Mouse (Mus musculus) spleen, adult 2 months (tissue): ENCODE data around the gene Fcho1. TPM values are rescaled to one million over a fixed set of nuclear protein-coding genes. Genes with fewer than 3 reads are reported as not detected.

Experiments
- DNase-seq, 2 experiments: peaks; one replicate each; pipeline versions ENCODE4 v3.0.0 to v3.0.0-alpha.2; 2012 to 2021; ENCODE audit warnings: low spot score in 2 of 2, low read depth in 1 of 2
- H3K27ac ChIP-seq: fragments of 200-500 bp; 2 replicates; pipeline ENCODE4 v1.5.1; 2012; ENCODE audit warnings: low read length, inconsistent platforms; ENCODE audit not compliant: insufficient read depth
- H3K27me3 ChIP-seq: fragments of 200-500 bp; 2 replicates; pipeline ENCODE4 v1.6.1; 2012; ENCODE audit warnings: mild to moderate bottlenecking, moderate library complexity, low read length, inconsistent platforms; ENCODE audit not compliant: control insufficient read depth, insufficient read depth
- H3K36me3 ChIP-seq: fragments of 200-500 bp; 2 replicates; pipeline ENCODE4 v1.6.1; 2012; ENCODE audit warnings: mild to moderate bottlenecking, low read length, inconsistent platforms; ENCODE audit not compliant: control insufficient read depth, insufficient read depth
- H3K4me1 ChIP-seq: fragments of 200-500 bp; 2 replicates; pipeline ENCODE4 v1.6.1; 2011; ENCODE audit warnings: inconsistent platforms; ENCODE audit not compliant: control insufficient read depth, insufficient read depth, insufficient read length
- H3K4me3 ChIP-seq: fragments of 200-500 bp; 2 replicates; pipeline ENCODE4 v1.5.1; 2011; ENCODE audit warnings: mild to moderate bottlenecking, inconsistent platforms; ENCODE audit not compliant: insufficient read depth, insufficient read length; ENCODE audit errors: extremely low read depth
- CTCF ChIP-seq: fragments of 200-500 bp; IDR thresholded peaks from 2 replicates; pipeline ENCODE4 v1.5.1; 2011; ENCODE audit warnings: mild to moderate bottlenecking, inconsistent platforms; ENCODE audit not compliant: insufficient read depth, insufficient read length, insufficient replicate concordance; ENCODE audit errors: extremely low read depth
- POLR2A ChIP-seq: fragments of 200-500 bp; IDR thresholded peaks from 2 replicates; pipeline ENCODE4 v1.6.1; 2011; ENCODE audit warnings: low read depth, low read length, inconsistent platforms
- WGBS: fragments of 180-500 bp; shearing (Covaris S2); methylation state at CpG from one replicate; pipeline ENCODE4 v1.1.7; 2018; 5-methylcytosine and 5-hydroxymethylcytosine counted together
- polyA plus RNA-seq: library from polyadenylated mRNA; depleted of rRNA; stranded (reverse); fragments of >200 nt; gene quantifications from 2 replicates; pipeline ENCODE4 v1.2.3, GENCODE M21; 2012

Fcho1 gene
- polyA plus RNA-seq, 1 experiment = 247 TPM

DNA sequence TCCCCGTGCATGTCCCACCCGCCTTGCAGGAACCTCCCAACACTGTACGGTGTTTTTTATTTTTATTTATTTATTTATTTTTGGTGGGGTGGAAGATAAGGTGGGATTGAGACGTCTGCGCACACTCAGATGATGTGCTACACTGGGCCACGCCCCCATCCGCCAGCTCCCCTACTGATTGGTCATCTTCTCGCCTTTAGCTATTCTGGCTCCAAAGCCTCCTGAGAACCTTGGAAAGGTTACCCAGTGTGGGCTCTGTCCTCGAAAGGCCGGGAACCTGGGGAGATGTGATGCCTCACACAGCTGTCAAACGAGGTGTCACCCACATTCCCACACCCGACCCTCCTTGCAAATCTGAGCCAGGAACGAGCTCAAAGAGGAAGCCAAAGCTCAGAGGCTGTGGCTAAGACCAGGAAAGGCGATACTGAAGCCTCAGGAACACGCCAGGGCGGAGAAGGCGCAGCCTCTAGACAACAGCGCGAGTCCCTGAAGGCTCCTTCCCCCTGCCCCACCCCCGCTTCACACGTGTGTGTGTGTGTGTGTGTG is 2.8 kb upstream of the Fcho1 start:
- Histone ChIP-seq H3K36me3 (no peaks in the 10 kb centered on the region), H3K27me3 (no peaks in the 10 kb centered on the region), H3K4me3 (peak overlapping the region; percentile 2; the same call in 1 of the 2 replicates), H3K27ac (no peak overlapping the region), H3K4me1 (peaks cover 22% of the 10 kb centered on the region)
- WGBS = 21% methylated on average over 21 of the region's 21 CpGs
- DNase-seq = no peak
- TF ChIP-seq CTCF = no peak
- TF ChIP-seq POLR2A = no peak

DNA sequence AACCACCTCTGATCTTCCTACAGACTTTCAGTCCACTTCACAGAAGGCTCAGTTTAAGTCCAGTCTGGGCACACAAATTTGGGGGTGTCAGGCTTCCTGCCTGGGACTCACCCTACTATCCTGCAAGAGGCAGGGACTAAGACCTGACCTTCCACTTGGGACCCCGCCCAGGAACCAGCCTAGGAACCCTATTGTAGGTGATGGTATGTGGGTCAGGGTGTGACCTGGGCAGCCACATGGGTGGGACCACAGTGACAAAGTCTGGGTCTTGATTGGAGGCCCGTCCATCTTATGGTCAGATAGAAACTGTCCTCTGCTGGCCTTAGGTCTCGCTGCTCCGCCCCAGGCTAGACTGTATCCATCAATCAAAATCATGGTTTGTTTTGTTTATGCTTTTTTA is 1.1 kb downstream of the Fcho1 start:
- Histone ChIP-seq H3K27ac (peak overlapping the region; percentile 72; the same call in 1 of the 2 replicates), H3K4me1 (peaks cover 22% of the 10 kb centered on the region), H3K36me3 (0 out of 2 replicates have a peak, but pooled peaks cover 4% of the 10 kb centered on the region), H3K4me3 (no peak overlapping the region), H3K27me3 (no peaks in the 10 kb centered on the region)
- TF ChIP-seq POLR2A = no peak
- 42% methylated on average over 4 of the region's 4 CpGs for WGBS
- DNase-seq = no peak

DNA sequence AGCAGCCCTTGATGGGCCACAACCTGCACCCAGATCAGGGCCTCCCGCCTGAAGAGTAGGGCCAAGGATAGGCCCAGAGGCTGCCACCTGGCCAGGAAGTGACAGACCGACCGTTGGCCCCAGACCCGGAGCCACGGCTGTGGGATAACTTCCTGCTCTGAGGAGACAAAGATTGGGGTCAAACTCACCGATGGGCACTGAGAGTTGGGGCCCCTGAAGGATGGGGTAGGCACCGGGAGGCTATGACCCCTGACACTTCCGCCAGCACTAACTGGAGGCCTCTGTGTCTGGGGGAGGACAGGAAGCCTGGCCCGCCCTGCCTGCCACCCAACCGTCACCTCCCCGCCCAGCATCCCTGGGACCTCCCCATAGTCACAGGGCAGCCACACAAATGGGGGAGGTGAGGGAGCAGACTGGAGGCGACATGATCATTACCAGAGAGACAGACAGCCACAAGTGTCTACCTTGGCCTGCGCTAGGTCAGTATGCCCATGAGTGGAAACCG is 2.4 kb downstream of the Fcho1 start:
- TF ChIP-seq CTCF (no peak), POLR2A (peak; percentile 64)
- 4% methylated on average over 14 of the region's 14 CpGs for WGBS
- no peaks in the 10 kb centered on the region for H3K27me3 ChIP-seq
- H3K4me3 ChIP-seq = peak overlapping the region; percentile 71
- H3K4me1 ChIP-seq = peaks cover 15% of the 10 kb centered on the region
- H3K27ac ChIP-seq = peak overlapping the region; percentile 79
- H3K36me3 ChIP-seq = peaks cover 9% of the 10 kb centered on the region
- peak; percentile 68 to 85 for DNase-seq

DNA sequence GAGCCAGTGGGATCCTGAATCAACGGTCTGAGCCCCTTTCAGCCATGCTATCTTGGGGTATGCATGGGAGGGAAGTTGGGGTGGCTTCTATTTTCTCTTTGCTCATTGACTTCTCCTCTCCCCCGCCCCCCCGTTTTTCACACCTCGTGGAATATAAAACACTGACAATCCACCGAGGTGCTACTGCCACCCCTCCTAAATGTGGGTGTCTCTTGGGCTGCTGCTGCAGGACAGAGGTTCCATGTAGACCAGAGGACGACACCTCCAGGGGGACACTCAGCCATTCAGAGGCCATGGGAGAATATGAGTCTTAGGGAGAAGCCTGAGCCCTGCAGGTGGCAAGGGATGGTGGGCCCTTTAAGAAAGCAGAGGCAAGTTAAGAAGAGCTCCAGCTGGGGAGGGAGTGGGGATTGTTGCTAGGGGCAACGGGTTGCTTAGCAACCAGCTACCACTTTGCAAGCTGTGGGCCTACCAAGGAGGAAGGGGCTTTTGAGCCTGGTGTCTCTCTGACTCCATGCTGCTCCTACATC is 5.5 kb downstream of the Fcho1 start:
- peaks cover 13% of the 10 kb centered on the region for H3K4me1 ChIP-seq
- H3K36me3 ChIP-seq = peaks cover 32% of the 10 kb centered on the region
- H3K4me3 ChIP-seq = no peak overlapping the region
- 80% methylated on average over 7 of the region's 7 CpGs for WGBS
- no peak for DNase-seq
- no peaks in the 10 kb centered on the region for H3K27me3 ChIP-seq
- no peak overlapping the region; the same call in 1 of the 2 replicates for H3K27ac ChIP-seq
- no peak for TF ChIP-seq POLR2A
- TF ChIP-seq CTCF = no peak

DNA sequence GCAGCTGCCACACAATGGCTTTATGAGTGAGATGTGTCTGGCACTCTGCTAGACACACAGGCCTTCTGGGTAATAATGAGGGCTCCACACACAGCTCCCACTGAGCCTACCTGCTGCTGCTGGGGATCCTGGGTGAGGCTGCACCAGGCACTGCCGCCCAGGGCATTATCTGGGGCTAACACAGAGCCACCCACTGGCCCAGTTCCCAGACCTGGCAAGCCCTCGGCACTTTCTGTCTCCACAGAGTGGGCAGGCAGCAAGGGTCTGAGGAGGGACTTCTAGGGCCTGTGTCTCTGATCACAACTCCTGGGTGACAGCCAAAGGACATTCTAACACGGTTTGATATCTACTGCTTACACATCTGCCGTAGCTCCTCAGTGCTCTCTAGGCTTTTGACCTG is 6.3 kb downstream of the Fcho1 start:
- Histone ChIP-seq H3K4me3 (no peak overlapping the region), H3K27me3 (no peaks in the 10 kb centered on the region), H3K4me1 (peaks cover 6% of the 10 kb centered on the region; the same call in 1 of the 2 replicates), H3K36me3 (peaks cover 39% of the 10 kb centered on the region), H3K27ac (peak overlapping the region; percentile 1; the same call in 1 of the 2 replicates)
- WGBS = 81% methylated on average over 4 of the region's 4 CpGs
- DNase-seq = no peak
- TF ChIP-seq POLR2A (no peak), CTCF (no peak)

DNA sequence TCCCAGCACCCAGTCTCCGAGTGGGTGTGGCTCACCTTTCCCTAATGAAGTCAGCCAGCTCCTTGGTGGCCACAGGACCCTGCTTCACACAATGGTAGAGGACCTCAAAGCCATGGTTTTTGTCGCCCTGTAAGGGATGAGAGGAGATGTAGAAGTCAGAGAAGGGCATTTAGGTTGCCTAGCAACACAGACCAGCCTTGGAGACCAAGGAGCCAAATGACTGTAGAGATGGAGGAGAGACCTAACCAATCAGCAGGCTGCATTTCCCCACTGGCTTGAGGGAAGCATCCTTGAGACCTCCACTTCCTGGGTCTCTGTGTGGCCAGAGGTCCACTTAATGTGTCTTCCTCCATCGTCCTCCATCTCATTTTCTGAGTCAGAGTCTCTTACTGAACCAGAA is 7.3 kb downstream of the Fcho1 start:
- no peak for DNase-seq
- H3K36me3 ChIP-seq = peaks cover 44% of the 10 kb centered on the region
- TF ChIP-seq CTCF = no peak
- TF ChIP-seq POLR2A = no peak

DNA sequence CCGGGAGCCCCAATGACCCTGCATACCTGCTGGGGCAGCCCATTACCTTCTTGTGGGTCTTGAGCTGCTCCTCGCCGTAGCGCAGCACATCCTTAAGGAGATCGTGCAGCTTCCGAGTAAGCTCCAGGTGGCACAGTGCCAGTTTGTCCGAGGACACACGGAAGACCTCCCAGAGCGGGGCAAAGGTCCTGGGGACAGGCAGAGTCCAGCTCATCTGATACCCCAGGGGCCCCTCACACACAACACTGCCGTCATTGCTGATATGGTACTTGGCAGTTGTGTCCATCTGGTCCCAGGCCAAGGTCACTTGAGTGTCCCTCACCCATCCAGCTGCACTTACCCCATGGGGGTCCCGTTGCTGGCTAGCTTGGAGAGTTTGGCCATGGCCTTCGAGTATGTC is 8.4 kb downstream of the Fcho1 start:
- Histone ChIP-seq H3K27me3 (no peaks in the 10 kb centered on the region), H3K4me1 (no peaks in the 10 kb centered on the region), H3K27ac (no peak overlapping the region), H3K4me3 (no peak overlapping the region), H3K36me3 (peaks cover 54% of the 10 kb centered on the region)
- no peak for TF ChIP-seq POLR2A
- TF ChIP-seq CTCF = no peak
- no peak for DNase-seq
- WGBS = 94% methylated on average over 12 of the region's 12 CpGs

More for the DNA sequence above, 7.3 kb downstream of the Fcho1 start:
- WGBS = 80% methylated on average over 3 of the region's 3 CpGs
- no peak overlapping the region for H3K4me3 ChIP-seq
- H3K27ac ChIP-seq = no peak overlapping the region
- H3K27me3 ChIP-seq = no peaks in the 10 kb centered on the region
- no peaks in the 10 kb centered on the region; the same call in 1 of the 2 replicates for H3K4me1 ChIP-seq
